Mouse (Mus musculus): Measurements from ENCODE around the gene Creb1. TPM values are rescaled to one million over a fixed set of nuclear protein-coding genes. Genes with fewer than 3 reads are reported as not detected.
A peak's percentile ranks its signal among the peaks of the same experiment; 100 is the strongest.

Creb1 gene
- polyA plus RNA-seq, 1 experiment from 2014 or later, result 25.4 TPM

DNA sequence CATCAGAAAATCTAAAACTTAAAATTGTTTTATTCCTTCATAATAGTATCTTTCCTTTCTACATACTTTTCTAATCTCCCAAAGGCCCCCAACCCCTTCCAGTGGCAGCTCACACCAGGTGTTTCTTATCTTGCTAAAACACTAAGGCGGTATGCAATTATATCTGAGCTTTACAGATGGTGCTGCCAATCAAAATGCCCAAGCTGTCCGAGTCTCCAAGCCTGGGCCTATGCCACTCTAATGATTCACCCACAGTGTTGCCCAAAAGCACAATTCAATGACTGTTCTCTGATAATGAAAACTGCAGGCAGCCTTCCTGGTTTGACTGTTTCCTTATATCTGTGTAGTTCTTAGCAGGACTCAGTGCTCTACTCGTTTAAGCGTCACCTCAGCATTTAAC lies 76.7 kb downstream of the Creb1 start:
- no peak overlapping the region for H3K9ac ChIP-seq (replicated peaks)
- WGBS, result 91% methylated on average over 4 of the region's 4 CpGs
- H3K9me3 ChIP-seq (replicated peaks), result no peaks in the 10 kb centered on the region

DNA sequence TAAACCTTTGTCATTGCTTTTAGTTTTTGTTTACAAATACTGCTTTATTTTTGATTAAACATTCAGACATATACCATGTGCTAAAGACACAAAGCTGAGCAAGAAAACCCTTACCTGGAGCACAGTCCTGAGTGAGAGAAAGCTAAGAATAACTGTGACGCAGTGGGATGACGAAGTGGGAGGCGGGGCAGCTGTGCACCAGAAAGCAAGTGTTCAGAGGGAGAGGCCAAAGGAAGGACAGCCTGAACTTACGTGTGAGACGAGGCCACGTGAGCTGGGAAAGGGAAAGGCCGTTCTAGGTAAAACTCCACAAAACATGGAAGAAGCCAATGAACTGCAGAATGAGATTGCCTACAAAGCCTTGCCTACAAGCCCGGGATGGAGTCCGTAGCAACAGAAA lies 77.5 kb downstream of the Creb1 start:
- H3K36me3 ChIP-seq, result peaks cover 37% of the 10 kb centered on the region
- H3K4me1 ChIP-seq, result no peaks in the 10 kb centered on the region; the same call in 1 of the 2 replicates
- H3K4me2 ChIP-seq, result no peak overlapping the region
- ATAC-seq (ENCODE audit: low FRiP score), result no peak
- H3K9me3 ChIP-seq (replicated peaks), result no peaks in the 10 kb centered on the region
- H3K27ac ChIP-seq (replicated peaks), result no peak overlapping the region
- H3K9ac ChIP-seq (replicated peaks), result no peak overlapping the region
- 88% methylated on average over 9 of the region's 9 CpGs for WGBS
- no peak overlapping the region for H3K4me3 ChIP-seq (replicated peaks)
- no peaks in the 10 kb centered on the region for H3K27me3 ChIP-seq (replicated peaks)

More for the DNA sequence above, 76.7 kb downstream of the Creb1 start:
- H3K27me3 ChIP-seq (replicated peaks), result no peaks in the 10 kb centered on the region
- peaks cover 41% of the 10 kb centered on the region for H3K36me3 ChIP-seq
- H3K27ac ChIP-seq (replicated peaks), result no peak overlapping the region
- H3K4me2 ChIP-seq, result no peak overlapping the region
- no peak overlapping the region for H3K4me3 ChIP-seq (replicated peaks)
- H3K4me1 ChIP-seq, result no peaks in the 10 kb centered on the region
- ATAC-seq (ENCODE audit: low FRiP score), result no peak

DNA sequence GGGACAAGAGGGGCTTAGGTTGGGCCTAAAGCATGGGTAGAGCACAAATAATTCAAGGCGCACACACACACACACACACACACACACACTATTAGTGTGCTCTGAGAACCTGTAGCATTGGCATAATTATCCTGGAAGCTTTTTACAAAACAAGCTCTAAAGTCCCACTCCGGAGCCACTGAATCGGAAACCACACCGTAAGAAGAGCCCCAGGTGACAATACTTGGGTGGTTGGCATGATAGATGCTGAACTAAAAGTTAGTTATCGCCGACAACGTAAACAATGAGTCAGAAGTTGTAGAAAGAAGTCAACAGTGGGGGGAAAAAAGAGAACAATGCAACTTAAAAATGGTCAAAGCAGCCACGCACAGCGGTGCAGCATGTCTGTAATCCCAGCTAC lies 81.9 kb downstream of the Creb1 start:
- 94% methylated on average over 9 of the region's 9 CpGs for WGBS

DNA sequence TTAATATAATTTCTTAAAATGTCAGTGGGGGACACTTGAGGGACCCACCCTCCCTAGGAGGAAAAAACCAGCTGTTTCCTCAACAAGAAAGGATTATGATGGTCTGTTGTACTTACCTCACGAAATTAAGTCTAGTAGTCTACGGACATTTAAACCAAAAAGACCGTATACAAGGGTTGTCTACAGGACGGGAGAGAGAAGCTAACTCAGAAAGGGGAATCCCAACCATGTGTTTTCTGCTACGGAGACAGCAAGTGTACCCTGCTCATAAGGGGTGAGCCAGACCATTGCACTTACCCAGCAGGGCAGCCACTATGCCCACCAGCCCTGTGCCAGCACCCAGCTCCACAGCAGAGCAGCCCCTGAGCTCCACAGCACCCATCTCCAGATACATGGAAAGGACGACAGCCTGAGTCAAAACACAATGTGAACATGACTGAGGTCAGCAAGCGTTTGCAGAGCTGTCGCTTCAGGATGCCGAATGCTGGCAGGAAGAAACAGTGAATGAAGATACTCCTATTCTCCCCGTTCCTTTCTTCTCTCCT lies 82.4 kb downstream of the Creb1 start:
- Histone ChIP-seq H3K9me3 (replicated peaks) (no peaks in the 10 kb centered on the region), H3K4me3 (replicated peaks) (no peak overlapping the region), H3K27me3 (replicated peaks) (no peaks in the 10 kb centered on the region), H3K27ac (replicated peaks) (no peak overlapping the region), H3K4me2 (no peak overlapping the region), H3K9ac (replicated peaks) (no peak overlapping the region), H3K4me1 (peaks cover 21% of the 10 kb centered on the region), H3K36me3 (peaks cover 14% of the 10 kb centered on the region)
- WGBS, result 84% methylated on average over 10 of the region's 10 CpGs
- no peak for ATAC-seq (ENCODE audit: low FRiP score)

More for the DNA sequence above, 81.9 kb downstream of the Creb1 start:
- ATAC-seq (ENCODE audit: low FRiP score), result no peak
- H3K9ac ChIP-seq (replicated peaks), result no peak overlapping the region
- H3K9me3 ChIP-seq (replicated peaks), result no peaks in the 10 kb centered on the region
- H3K4me1 ChIP-seq, result peaks cover 21% of the 10 kb centered on the region
- no peaks in the 10 kb centered on the region for H3K27me3 ChIP-seq (replicated peaks)
- H3K4me3 ChIP-seq (replicated peaks), result no peak overlapping the region
- no peak overlapping the region for H3K4me2 ChIP-seq
- peaks cover 19% of the 10 kb centered on the region for H3K36me3 ChIP-seq
- H3K27ac ChIP-seq (replicated peaks), result no peak overlapping the region

DNA sequence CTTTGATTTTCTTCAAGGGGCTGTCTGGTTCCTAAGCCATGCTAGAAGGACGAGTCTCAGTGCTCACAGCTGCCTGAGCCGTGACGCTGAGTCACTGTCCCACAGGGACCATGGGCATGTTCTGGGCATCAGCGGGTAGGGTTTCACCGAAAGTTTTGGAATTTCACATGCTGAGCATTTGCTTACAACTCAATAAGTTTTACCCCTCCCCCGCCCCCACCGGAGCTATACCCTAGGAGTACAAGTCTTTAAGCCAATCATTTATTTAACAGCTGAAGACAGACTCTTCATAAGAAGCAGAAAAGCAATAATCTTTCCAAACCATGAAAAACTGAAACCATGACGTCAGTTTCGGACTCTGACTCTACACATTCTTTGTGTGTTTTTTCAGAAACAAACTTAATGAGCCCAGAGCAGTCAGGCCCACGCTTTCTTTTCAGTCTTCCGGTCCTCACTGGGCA lies 83.1 kb downstream of the Creb1 start:
- Histone ChIP-seq H3K27ac (replicated peaks) (no peak overlapping the region), H3K9me3 (replicated peaks) (no peaks in the 10 kb centered on the region), H3K4me3 (replicated peaks) (no peak overlapping the region), H3K4me2 (0 out of 2 replicates have a peak overlapping the region, but pooled peaks have one; percentile 77), H3K9ac (replicated peaks) (no peak overlapping the region), H3K4me1 (peaks cover 21% of the 10 kb centered on the region), H3K36me3 (peaks cover 9% of the 10 kb centered on the region), H3K27me3 (replicated peaks) (no peaks in the 10 kb centered on the region)
- WGBS, result 87% methylated on average over 11 of the region's 11 CpGs
- no peak for ATAC-seq (ENCODE audit: low FRiP score)

DNA sequence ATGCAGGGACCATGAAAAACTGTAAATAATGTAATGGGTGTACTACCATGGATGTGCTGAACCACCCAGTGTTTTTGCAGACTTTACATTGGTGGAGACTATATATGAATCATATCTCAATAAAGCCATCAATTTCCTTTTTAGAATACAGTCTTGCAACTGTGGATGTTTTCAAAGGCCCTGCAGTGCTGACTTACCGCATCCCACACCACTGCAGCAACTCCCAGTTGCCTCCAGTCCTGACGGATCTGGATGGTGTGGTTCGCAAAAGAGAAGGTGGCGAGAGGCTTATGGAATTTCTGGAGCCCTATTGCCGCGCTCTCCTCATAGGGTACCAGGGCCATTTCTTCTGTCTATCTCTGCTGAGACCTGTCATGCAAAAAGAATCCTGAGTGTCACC lies 83.6 kb downstream of the Creb1 start:
- ATAC-seq (ENCODE audit: low FRiP score), result no peak
- H3K9ac ChIP-seq (replicated peaks), result peak overlapping the region; percentile 99
- peak overlapping the region; percentile 77 for H3K4me2 ChIP-seq
- peaks cover 21% of the 10 kb centered on the region for H3K4me1 ChIP-seq
- no peak overlapping the region; the same call in 1 of the 2 replicates for H3K27ac ChIP-seq (replicated peaks)
- no peaks in the 10 kb centered on the region for H3K9me3 ChIP-seq (replicated peaks)
- peaks cover 7% of the 10 kb centered on the region; the same call in 1 of the 2 replicates for H3K36me3 ChIP-seq
- 67% methylated on average over 6 of the region's 6 CpGs for WGBS
- H3K4me3 ChIP-seq (replicated peaks), result peak overlapping the region; percentile 63
- no peaks in the 10 kb centered on the region for H3K27me3 ChIP-seq (replicated peaks)

DNA sequence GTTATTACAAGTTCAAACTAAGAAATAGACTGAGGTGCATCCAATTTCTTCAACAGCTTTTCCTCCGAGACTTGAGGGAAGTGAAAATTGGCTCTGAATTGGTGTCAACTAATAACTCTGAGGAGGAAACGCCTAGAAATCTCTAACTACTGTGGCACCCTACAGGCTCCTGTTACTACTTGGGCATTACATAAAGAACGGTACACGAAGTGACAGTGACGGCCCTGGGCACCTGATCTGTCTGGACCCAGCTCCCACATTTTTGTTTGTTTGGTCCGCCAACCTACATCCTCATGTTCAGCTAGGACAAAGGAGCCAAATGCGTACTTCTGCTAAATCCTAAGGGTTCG lies 84.1 kb downstream of the Creb1 start:
- Histone ChIP-seq H3K4me1 (peaks cover 21% of the 10 kb centered on the region), H3K4me2 (peak overlapping the region; percentile 77), H3K27ac (replicated peaks) (peak overlapping the region; percentile 96), H3K4me3 (replicated peaks) (peak overlapping the region; percentile 63), H3K27me3 (replicated peaks) (no peaks in the 10 kb centered on the region), H3K36me3 (peaks cover 7% of the 10 kb centered on the region; the same call in 1 of the 2 replicates), H3K9me3 (replicated peaks) (no peaks in the 10 kb centered on the region), H3K9ac (replicated peaks) (peak overlapping the region; percentile 99)
- WGBS, result 5% methylated on average over 8 of the region's 8 CpGs
- peak; percentile 33; the same call in 1 of the 2 replicates for ATAC-seq (ENCODE audit: low FRiP score)

DNA sequence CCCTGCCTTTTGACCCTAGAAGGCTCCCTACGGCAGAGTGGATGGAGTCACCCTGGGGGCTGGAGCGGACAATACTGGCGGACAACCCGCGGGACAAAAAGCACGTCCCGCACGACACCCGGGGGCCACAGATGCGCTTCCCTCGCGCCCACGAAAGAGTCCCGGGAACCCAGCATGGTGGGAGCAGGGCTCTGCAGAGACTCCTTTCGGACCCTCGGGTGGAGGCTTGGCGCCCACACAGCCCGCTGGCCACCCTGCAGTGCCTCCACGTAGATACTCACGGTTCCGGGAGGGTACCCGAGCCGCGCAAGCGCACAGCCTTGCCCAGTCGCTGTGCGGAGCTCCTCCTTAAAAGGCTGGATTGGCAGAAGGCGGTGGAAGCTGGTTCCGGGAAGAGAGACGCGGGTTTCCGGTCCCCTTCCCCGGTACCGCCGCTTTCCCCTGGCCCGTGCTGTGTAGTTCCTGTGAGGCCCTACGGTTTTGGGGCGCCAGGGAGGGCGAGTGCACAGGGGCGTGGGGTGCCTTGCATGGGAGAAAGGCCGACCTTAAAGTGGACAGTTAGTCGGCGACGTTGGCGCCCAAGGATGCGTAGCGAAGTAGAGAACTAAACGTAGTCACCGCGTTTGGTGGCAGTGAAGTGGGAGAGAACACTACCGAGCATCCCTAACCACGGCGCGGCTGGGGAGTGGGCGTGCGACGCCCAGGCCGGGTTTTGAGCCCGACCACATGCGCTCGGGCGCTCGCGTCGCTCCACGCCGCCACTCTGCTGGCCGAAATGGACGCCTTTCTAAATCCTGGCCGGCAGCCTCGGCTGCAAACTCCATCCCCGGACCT lies 84.7 kb downstream of the Creb1 start, which contains the start of gene Mettl21a:
Mettl21a (minus strand) TSS at position 362 of the 834 bp plus-strand sequence.
- Histone ChIP-seq H3K9me3 (replicated peaks) (no peaks in the 10 kb centered on the region), H3K4me3 (replicated peaks) (peak within 1 kb of the TSS; percentile 63), H3K27me3 (replicated peaks) (no peaks in the 10 kb centered on the region), H3K9ac (replicated peaks) (peak within 1 kb of the TSS; percentile 99), H3K36me3 (peaks cover 7% of the 10 kb centered on the region; the same call in 1 of the 2 replicates), H3K4me2 (peak within 1 kb of the TSS; percentile 77), H3K4me1 (peaks cover 21% of the 10 kb centered on the region), H3K27ac (replicated peaks) (peak within 1 kb of the TSS; percentile 96)
- peak; percentile 97 for ATAC-seq (ENCODE audit: low FRiP score)
- under 1% methylated on average over 72 of the region's 72 CpGs for WGBS

DNA sequence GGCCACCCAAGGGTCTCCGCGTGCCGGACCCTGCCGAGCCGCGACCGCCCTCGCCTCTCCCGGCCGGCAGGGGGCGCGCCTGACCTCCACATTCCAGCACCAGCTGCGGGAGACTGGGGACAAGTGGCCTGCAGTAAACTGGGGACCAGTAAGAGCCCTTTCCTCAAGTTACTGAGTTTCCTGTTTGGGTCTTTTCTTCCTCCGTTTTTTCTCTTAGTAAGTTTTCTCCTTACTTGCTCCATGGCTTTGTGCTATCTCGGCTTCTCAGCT lies 85.2 kb downstream of the Creb1 start:
- ATAC-seq (ENCODE audit: low FRiP score), result peak; percentile 88

DNA sequence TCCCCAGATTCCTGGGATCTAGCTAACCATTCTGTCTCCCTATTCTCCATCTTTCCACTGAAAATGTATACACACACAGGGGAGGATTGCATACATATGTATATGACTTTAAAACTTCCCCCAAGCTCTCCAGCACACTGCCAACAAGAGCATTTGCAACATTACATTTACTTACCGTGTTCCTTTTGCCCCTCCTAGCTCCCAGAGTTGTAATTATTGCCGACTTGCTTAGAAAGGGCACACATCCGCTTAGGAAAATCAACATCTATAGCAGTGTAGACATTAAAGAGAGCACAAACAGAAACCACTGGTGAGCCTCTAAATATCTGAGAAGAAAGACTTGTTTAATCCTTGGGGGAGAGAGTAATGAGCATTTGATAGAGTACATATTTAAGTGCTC lies 85.8 kb downstream of the Creb1 start:
- peak overlapping the region; percentile 99 for H3K9ac ChIP-seq (replicated peaks)
- H3K9me3 ChIP-seq (replicated peaks), result no peaks in the 10 kb centered on the region
- peak overlapping the region; percentile 96; the same call in 1 of the 2 replicates for H3K27ac ChIP-seq (replicated peaks)
- H3K4me3 ChIP-seq (replicated peaks), result peak overlapping the region; percentile 63
- WGBS, result 64% methylated on average over 3 of the region's 3 CpGs
- peaks cover 5% of the 10 kb centered on the region; the same call in 1 of the 2 replicates for H3K36me3 ChIP-seq
- H3K27me3 ChIP-seq (replicated peaks), result no peaks in the 10 kb centered on the region
- peaks cover 21% of the 10 kb centered on the region for H3K4me1 ChIP-seq
- ATAC-seq (ENCODE audit: low FRiP score), result no peak
- peak overlapping the region; percentile 77 for H3K4me2 ChIP-seq

More for the DNA sequence above, 85.2 kb downstream of the Creb1 start:
- peak overlapping the region; percentile 99 for H3K9ac ChIP-seq (replicated peaks)
- peak overlapping the region; percentile 96 for H3K27ac ChIP-seq (replicated peaks)
- H3K36me3 ChIP-seq, result peaks cover 7% of the 10 kb centered on the region; the same call in 1 of the 2 replicates
- no peaks in the 10 kb centered on the region for H3K27me3 ChIP-seq (replicated peaks)
- no peaks in the 10 kb centered on the region for H3K9me3 ChIP-seq (replicated peaks)
- peak overlapping the region; percentile 63 for H3K4me3 ChIP-seq (replicated peaks)
- 0% methylated on average over 15 of the region's 15 CpGs for WGBS
- peak overlapping the region; percentile 77 for H3K4me2 ChIP-seq
- H3K4me1 ChIP-seq, result peaks cover 21% of the 10 kb centered on the region

DNA sequence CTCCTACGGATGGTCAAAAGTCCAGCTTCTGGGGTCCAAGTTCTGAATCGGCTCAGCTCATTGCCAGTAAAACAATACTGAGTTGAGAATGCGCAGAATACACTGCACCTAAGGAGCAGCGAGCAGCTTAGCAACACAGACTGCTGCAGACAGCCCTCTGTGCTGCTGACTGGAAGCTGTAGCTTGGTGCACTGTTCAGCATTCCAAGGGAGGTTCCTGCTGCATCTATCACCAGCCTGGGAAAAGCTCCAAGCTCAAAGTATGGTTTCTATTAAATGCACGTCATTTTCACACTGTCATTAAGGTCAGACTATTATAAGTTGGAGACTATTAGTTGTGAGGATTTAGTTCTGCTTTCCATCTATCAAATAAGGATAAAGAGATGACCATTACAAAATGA lies 88.7 kb downstream of the Creb1 start:
- Histone ChIP-seq H3K4me2 (no peak overlapping the region), H3K9ac (replicated peaks) (no peak overlapping the region), H3K27me3 (replicated peaks) (no peaks in the 10 kb centered on the region), H3K36me3 (no peaks in the 10 kb centered on the region), H3K4me1 (peaks cover 17% of the 10 kb centered on the region), H3K27ac (replicated peaks) (no peak overlapping the region), H3K9me3 (replicated peaks) (no peaks in the 10 kb centered on the region), H3K4me3 (replicated peaks) (no peak overlapping the region)
- no peak for ATAC-seq (ENCODE audit: low FRiP score)
- WGBS, result 90% methylated on average over 5 of the region's 5 CpGs
